Mouse (Mus musculus) heart, adult 8-10 months (tissue): ENCODE measurements around the gene Ap3m1. TPM values are rescaled to one million over a fixed set of nuclear protein-coding genes. Genes with fewer than 3 reads are reported as not detected.

Experiments used
- DNase-seq: peaks from one replicate; pipeline ENCODE4 v3.0.0; 2022; ENCODE audit warnings: low spot score
- total RNA-seq, 4 experiments: library from RNA; stranded (reverse); gene quantifications; 2 replicates each; pipeline ENCODE4 v1.2.4; 2022

Ap3m1 gene
- total RNA-seq, 4 experiments from 2014 or later, result 50.5 to 59.8 (median 57.0) TPM

- DNase-seq, result no peak
Observed at GRCm38 (mm10) chr14:21013800-21014334, 38.4 kb downstream of the Ap3m1 start.

- no peak for DNase-seq
Observed at GRCm38 (mm10) chr14:20999617-21000016, 52.7 kb downstream of the Ap3m1 start.

GRCm38 (mm10) chr14:20997548-20997947 is 54.8 kb downstream of the Ap3m1 start:
- no peak for DNase-seq

GRCm38 (mm10) chr14:20996361-20996760 is 55.9 kb downstream of the Ap3m1 start:
- DNase-seq, result no peak

- DNase-seq, result no peak
Observed at GRCm38 (mm10) chr14:20995497-20995896, 56.8 kb downstream of the Ap3m1 start.

- no peak for DNase-seq
Observed at GRCm38 (mm10) chr14:20994475-20994874, 57.8 kb downstream of the Ap3m1 start.

GRCm38 (mm10) chr14:20993067-20993691 is 59.1 kb downstream of the Ap3m1 start:
- peak; percentile 58 for DNase-seq

GRCm38 (mm10) chr14:20991492-20991891 is 60.8 kb downstream of the Ap3m1 start:
- no peak for DNase-seq

- DNase-seq, result no peak
Observed at GRCm38 (mm10) chr14:20985482-20985881, 66.8 kb downstream of the Ap3m1 start.

- DNase-seq, result peak; percentile 81
Observed at GRCm38 (mm10) chr14:20983832-20984231, 68.5 kb downstream of the Ap3m1 start.

Other genes with a start within 250 kb of the Ap3m1 start
- gene Plau, start 215.8 kb downstream of the Ap3m1 start, total RNA-seq, result 1 to 10 TPM; 4.9 to 7.7 (median 5.6) TPM
- 100 to 1,000 TPM in 3 of 4 experiments, 10 to 100 TPM in 1; 91.8 to 108 (median 105) TPM for gene Vcl, start 123.1 kb downstream of the Ap3m1 start, total RNA-seq
- gene Adk, start 66 bp upstream of the Ap3m1 start, total RNA-seq, result 100 to 1,000 TPM; 233 to 260 (median 250) TPM